Mouse (Mus musculus) heart, adult 11 months (tissue): ENCODE measurements at regions not wholly inside any gene's neighbourhood (a gene's known extent, or its start where the extent isn't known, plus 50 kb on each side); places are given as distances from the start of the nearest gene placed in this dataset.
A peak's percentile ranks its signal among the peaks of the same experiment; 100 is the strongest.

Source experiments
- DNase-seq: peaks from one replicate; pipeline ENCODE4 v3.0.0; 2022

DNA sequence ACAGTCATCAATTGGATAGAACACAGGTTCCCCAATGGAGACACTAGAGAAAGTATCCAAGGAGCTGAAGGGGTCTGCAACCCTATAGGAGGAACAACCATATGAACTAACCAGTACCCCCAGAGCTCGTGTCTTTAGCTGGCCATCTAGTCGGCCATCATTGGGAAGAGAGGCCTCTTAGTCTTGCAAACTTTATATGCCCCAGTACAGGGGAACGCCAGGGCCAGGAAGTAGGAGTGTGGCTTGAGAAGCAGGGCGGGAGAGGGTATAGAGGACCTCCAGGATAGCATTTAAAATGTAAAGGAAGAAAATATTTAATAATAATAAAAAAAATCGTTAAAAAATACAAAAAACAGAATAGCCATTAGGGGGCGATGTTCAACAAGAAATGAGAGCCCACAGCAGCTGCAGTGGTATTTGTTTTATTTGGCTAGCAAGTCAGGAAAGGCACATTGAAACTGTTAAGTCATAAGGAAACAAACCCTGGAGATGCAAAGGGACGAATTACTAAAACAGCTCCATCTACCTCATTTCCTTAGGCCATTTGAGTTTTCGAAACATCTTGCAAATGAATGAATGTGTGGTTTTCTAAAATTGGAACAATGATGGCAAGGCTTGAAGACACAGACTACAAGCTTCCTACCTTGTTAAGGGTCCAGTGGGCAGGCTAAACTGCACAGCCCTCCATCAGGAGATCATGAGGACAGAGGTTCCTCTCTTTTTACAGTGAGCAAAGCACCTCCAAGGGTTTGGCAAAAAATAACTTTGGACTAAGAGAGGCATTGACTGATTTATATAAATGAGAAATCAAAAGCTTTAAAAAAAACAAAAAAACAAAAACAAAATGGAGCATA, 350.7 kb upstream of the Rasa1 start:
- DNase-seq = no peak

DNA sequence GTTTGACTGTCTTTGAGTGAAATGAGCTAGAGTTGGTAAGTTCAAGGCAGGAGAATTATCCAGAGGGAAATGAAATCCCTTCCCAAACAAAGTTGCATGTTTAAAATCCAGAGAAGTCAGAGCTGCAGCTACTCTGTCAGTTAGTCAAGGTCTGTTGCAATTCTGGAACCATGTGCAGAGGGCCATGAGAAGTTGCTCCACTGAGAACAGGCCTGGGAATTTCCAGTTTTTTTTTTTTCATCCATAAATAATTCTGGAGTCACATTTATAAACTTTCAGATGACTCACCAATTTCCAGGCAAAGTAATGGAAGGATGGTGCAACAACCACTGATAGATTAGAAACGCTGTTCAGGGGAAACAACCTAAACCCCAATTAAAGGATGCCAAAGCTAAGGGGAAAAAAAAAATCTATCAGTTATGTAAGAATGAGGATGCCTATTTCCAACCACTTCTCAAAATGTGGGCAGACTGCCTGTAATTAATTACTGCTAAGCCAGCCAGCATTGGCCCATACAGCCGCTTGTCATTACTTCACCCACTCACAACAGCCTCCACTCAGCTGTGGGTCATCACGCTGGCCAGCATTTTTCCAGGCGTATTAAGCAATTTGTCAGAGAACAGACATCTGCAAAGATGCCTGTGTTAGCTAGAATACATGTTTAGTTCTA, 340.7 kb upstream of the Rasa1 start:
- DNase-seq = peak; percentile 97
